ENCODE assay signal across 14 mouse cellular contexts in genomic region chr3:97507209-97507608, GRCm38 (mm10).
A peak's percentile ranks its signal among the peaks of the same experiment; 100 is the strongest.
DNase-seq lines count a peak whose midpoint lies in the region; ATAC-seq lines count a peak whose summit lies in the region.
"Had no signal": no experiment of that assay in that cellular context is flagged by ENCODE, and none has a peak within 500 bp of the region (broad histone marks: within the 10 kb centered on the region; RNA-seq: fewer than 3 reads in every experiment).

No protein-coding gene starts in this region.

- no peak overlapping the region for H3K4me2 ChIP-seq in midbrain, embryonic 11.5 days
- no peak overlapping the region; the same call in 1 of the 2 replicates for H3K4me2 ChIP-seq in midbrain, embryonic 15.5 days
- H3K4me2 ChIP-seq: embryonic facial prominence, embryonic 12.5 days had no signal

- no peaks in the 10 kb centered on the region for H3K36me3 ChIP-seq in midbrain, embryonic 11.5 days (ENCODE audit: control insufficient read depth, insufficient read depth, low read length)
- H3K36me3 ChIP-seq in midbrain, embryonic 15.5 days (replicated peaks): no peaks in the 10 kb centered on the region
- H3K36me3 ChIP-seq: embryonic facial prominence, embryonic 12.5 days had no signal

- no peaks in the 10 kb centered on the region for H3K27me3 ChIP-seq in midbrain, embryonic 11.5 days (ENCODE audit: control insufficient read depth, insufficient read depth, low read length)
- no peaks in the 10 kb centered on the region for H3K27me3 ChIP-seq in midbrain, embryonic 15.5 days (replicated peaks)
- H3K27me3 ChIP-seq: embryonic facial prominence, embryonic 12.5 days had no signal

- peak; percentile 8 to 9 for DNase-seq in adrenal gland, postnatal 36 days
- DNase-seq in adrenal gland, adult 18-20 months (ENCODE audit: low spot score in 2 of 2): no peak
- peak; percentile 84 for DNase-seq in midbrain, embryonic 11.5 days (ENCODE audit: low spot score, missing footprints)
- peak; percentile 41 to 71 for DNase-seq in frontal cortex, adult 2 months (ENCODE audit: extremely low spot score in 1 of 2, low spot score in 1 of 2)
- peak; percentile 22 for DNase-seq in neural tube, embryonic 10.5 days (ENCODE audit: extremely low spot score, low spot score)
- no peak for DNase-seq in kidney, adult 8-10 months
- DNase-seq: cerebellum, adult 11-12 months; kidney, adult 2 months; thymus, adult 18-20 months had no signal

- no peak overlapping the region for H3K9ac ChIP-seq in midbrain, embryonic 11.5 days (ENCODE audit: low read length)
- no peak overlapping the region for H3K9ac ChIP-seq in midbrain, embryonic 15.5 days
- H3K9ac ChIP-seq: embryonic facial prominence, embryonic 12.5 days; liver, embryonic 14.5 days had no signal

- WGBS in midbrain, embryonic 11.5 days: 62% methylated on average over 8 of the region's 8 CpGs
- WGBS in midbrain, embryonic 15.5 days: 35% methylated on average over 8 of the region's 8 CpGs

- H3K9me3 ChIP-seq in midbrain, embryonic 11.5 days (ENCODE audit: control insufficient read depth, low read length): no peaks in the 10 kb centered on the region
- H3K9me3 ChIP-seq in midbrain, embryonic 15.5 days: no peaks in the 10 kb centered on the region
- H3K9me3 ChIP-seq: embryonic facial prominence, embryonic 12.5 days had no signal

- no peaks in the 10 kb centered on the region for H3K4me1 ChIP-seq in midbrain, embryonic 11.5 days (ENCODE audit: control insufficient read depth, insufficient read depth, low read length)
- H3K4me1 ChIP-seq in midbrain, embryonic 15.5 days: 0 out of 2 replicates have a peak, but pooled peaks cover 5% of the 10 kb centered on the region
- H3K4me1 ChIP-seq: embryonic facial prominence, embryonic 12.5 days had no signal

- 0 out of 2 replicates have a peak, but pooled peaks have one; percentile 27 for ATAC-seq in midbrain, embryonic 11.5 days (ENCODE audit: low FRiP score)
- ATAC-seq in midbrain, embryonic 15.5 days (replicated peaks): no peak; the same call in 1 of the 2 replicates
- ATAC-seq in erythroid progenitor cell, adult 5-6 weeks (replicated peaks; ENCODE audit: low FRiP score, poor library complexity, severe bottlenecking): no peak

- no peak overlapping the region for H3K4me3 ChIP-seq in midbrain, embryonic 11.5 days (ENCODE audit: low read depth, low read length)
- H3K4me3 ChIP-seq in midbrain, embryonic 15.5 days: no peak overlapping the region
- H3K4me3 ChIP-seq: embryonic facial prominence, embryonic 12.5 days had no signal

- no peak overlapping the region for H3K27ac ChIP-seq in midbrain, embryonic 11.5 days (ENCODE audit: low read depth, low read length)
- H3K27ac ChIP-seq in midbrain, embryonic 15.5 days: no peak overlapping the region
- H3K27ac ChIP-seq: embryonic facial prominence, embryonic 12.5 days; liver, embryonic 14.5 days; macrophage had no signal

Comparison
In these comparisons a context has a peak if more than half of its experiments do, and no peak if none do; other contexts are left out.
1. DNase-seq: peak in adrenal gland, postnatal 36 days (2 of 2), midbrain, embryonic 11.5 days (single experiment), frontal cortex, adult 2 months (2 of 2) and neural tube, embryonic 10.5 days (single experiment); none in adrenal gland, adult 18-20 months (0 of 2) and kidney, adult 8-10 months (0 of 2).